Mouse (Mus musculus) heart, embryonic 16.5 days (tissue): ENCODE data around the gene Bptf. TPM values are rescaled to one million over a fixed set of nuclear protein-coding genes. Genes with fewer than 3 reads are reported as not detected.

ENCODE experiments used
- ATAC-seq: fragments of 200-750 bp; cut with Nextera tagmentation; replicated peaks from 2 replicates; pipeline ENCODE4 v1.8.0; 2017; ENCODE audit warnings: moderate number of reproducible peaks; ENCODE audit not compliant: insufficient read depth, low FRiP score; ENCODE audit errors: extremely low read depth
- H3K27ac ChIP-seq: fragments of 300-500 bp; sonication (generic); 2 replicates; pipeline ENCODE4 v1.5.1; 2014; ENCODE audit warnings: mild to moderate bottlenecking, low read length, control low read depth, moderate library complexity
- H3K27me3 ChIP-seq: fragments of 300-500 bp; sonication (generic); 2 replicates; pipeline ENCODE4 v1.6.1; 2014; ENCODE audit warnings: low read length, mixed read lengths; ENCODE audit not compliant: control insufficient read depth, insufficient read depth
- H3K36me3 ChIP-seq: fragments of 300-500 bp; sonication (generic); 2 replicates; pipeline ENCODE4 v1.6.1; 2014; ENCODE audit not compliant: control insufficient read depth, insufficient read depth
- H3K4me1 ChIP-seq: fragments of 300-500 bp; sonication (generic); 2 replicates; pipeline ENCODE4 v1.6.1; 2014; ENCODE audit warnings: low read length, mixed read lengths; ENCODE audit not compliant: control insufficient read depth, insufficient read depth
- H3K4me2 ChIP-seq: fragments of 300-500 bp; sonication (generic); 2 replicates; pipeline ENCODE4 v1.6.1; 2014; ENCODE audit warnings: low read depth, mild to moderate bottlenecking, control low read depth, low read length
- H3K4me3 ChIP-seq: fragments of 300-500 bp; sonication (generic); 2 replicates; pipeline ENCODE4 v1.5.1; 2014; ENCODE audit warnings: mild to moderate bottlenecking, control low read depth, low read length
- H3K9ac ChIP-seq: fragments of 300-500 bp; sonication (generic); 2 replicates; pipeline ENCODE4 v1.6.1; 2014; ENCODE audit warnings: low read length, control low read depth
- H3K9me3 ChIP-seq: fragments of 300-500 bp; sonication (generic); replicated peaks from 2 replicates; pipeline ENCODE4 v1.6.1; 2016; ENCODE audit warnings: low read length; ENCODE audit not compliant: control insufficient read depth
- WGBS: fragments of 180-500 bp; shearing (Covaris S2); extraction: QIAGEN DNeasy Blood & Tissue Kit; methylation state at CpG from one replicate; pipeline ENCODE4 v1.1.7; 2014; 5-methylcytosine and 5-hydroxymethylcytosine counted together
- polyA plus RNA-seq: library from polyadenylated mRNA; unstranded; fragments of >200 nt; fragmentation: Nextera tagmentation; extraction: Ambion mirVana; gene quantifications from 2 replicates; pipeline ENCODE4 v1.2.1, GENCODE M21; 2015

The Bptf gene
- polyA plus RNA-seq, 1 experiment from 2014 or later = 17.8 TPM

GRCm38 (mm10) chr11:107029536-107029935, 102.4 kb downstream of the Bptf start:
- Histone ChIP-seq H3K9ac (no peak overlapping the region), H3K4me1 (peaks cover 21% of the 10 kb centered on the region), H3K4me2 (no peak overlapping the region), H3K9me3 (no peaks in the 10 kb centered on the region), H3K4me3 (no peak overlapping the region), H3K27ac (no peak overlapping the region), H3K27me3 (no peaks in the 10 kb centered on the region), H3K36me3 (no peaks in the 10 kb centered on the region)
- 50% methylated on average over 19 of the region's 19 CpGs for WGBS
- ATAC-seq = no peak

GRCm38 (mm10) chr11:107028754-107029153, 103.2 kb downstream of the Bptf start:
- H3K27ac ChIP-seq = no peak overlapping the region
- WGBS = 67% methylated on average over 6 of the region's 6 CpGs
- H3K9ac ChIP-seq = peak overlapping the region; percentile 79
- no peaks in the 10 kb centered on the region for H3K27me3 ChIP-seq
- no peaks in the 10 kb centered on the region for H3K36me3 ChIP-seq
- H3K4me1 ChIP-seq = peaks cover 21% of the 10 kb centered on the region
- H3K4me3 ChIP-seq = peak overlapping the region; percentile 77
- ATAC-seq = no peak
- peak overlapping the region; percentile 98 for H3K4me2 ChIP-seq
- no peaks in the 10 kb centered on the region for H3K9me3 ChIP-seq

- H3K4me3 ChIP-seq = peak overlapping the region; percentile 77
- H3K27me3 ChIP-seq = no peaks in the 10 kb centered on the region
- 4% methylated on average over 29 of the region's 29 CpGs for WGBS
- H3K4me2 ChIP-seq = peak overlapping the region; percentile 98
- peaks cover 21% of the 10 kb centered on the region for H3K4me1 ChIP-seq
- H3K36me3 ChIP-seq = no peaks in the 10 kb centered on the region
- H3K9ac ChIP-seq = peak overlapping the region; percentile 79
- peak; percentile 58 for ATAC-seq
- peak overlapping the region; percentile 80 for H3K27ac ChIP-seq
- no peaks in the 10 kb centered on the region for H3K9me3 ChIP-seq
These were observed 103.7 kb downstream of the Bptf start for GRCm38 (mm10) chr11:107028275-107028618.

GRCm38 (mm10) chr11:107027431-107028274, 104.3 kb downstream of the Bptf start:
- Histone ChIP-seq H3K4me2 (peak overlapping the region; percentile 98), H3K9me3 (no peaks in the 10 kb centered on the region), H3K4me3 (peak overlapping the region; percentile 77), H3K27ac (peak overlapping the region; percentile 80), H3K9ac (peak overlapping the region; percentile 79), H3K36me3 (no peaks in the 10 kb centered on the region), H3K4me1 (peaks cover 21% of the 10 kb centered on the region), H3K27me3 (no peaks in the 10 kb centered on the region)
- under 1% methylated on average over 106 of the region's 107 CpGs for WGBS
- peak; percentile 90 for ATAC-seq

GRCm38 (mm10) chr11:107026554-107027430, 105.1 kb downstream of the Bptf start:
- Histone ChIP-seq H3K4me3 (peak overlapping the region; percentile 77), H3K4me2 (peak overlapping the region; percentile 98), H3K9me3 (no peaks in the 10 kb centered on the region), H3K9ac (no peak overlapping the region), H3K4me1 (peaks cover 21% of the 10 kb centered on the region), H3K27ac (no peak overlapping the region), H3K27me3 (no peaks in the 10 kb centered on the region), H3K36me3 (no peaks in the 10 kb centered on the region)
- WGBS = 13% methylated on average over 12 of the region's 12 CpGs
- ATAC-seq = no peak

- no peaks in the 10 kb centered on the region for H3K27me3 ChIP-seq
- peaks cover 21% of the 10 kb centered on the region for H3K4me1 ChIP-seq
- H3K4me3 ChIP-seq = peak within 1 kb of the TSS; percentile 67
- no peaks in the 10 kb centered on the region for H3K36me3 ChIP-seq
- H3K9ac ChIP-seq = peak within 1 kb of the TSS; percentile 76
- peak within 1 kb of the TSS; percentile 98 for H3K4me2 ChIP-seq
- ATAC-seq = no peak
- peak within 1 kb of the TSS; percentile 54 for H3K27ac ChIP-seq
- H3K9me3 ChIP-seq = no peaks in the 10 kb centered on the region
- WGBS = under 1% methylated on average over 45 of the region's 45 CpGs
These were observed 106.3 kb downstream of the Bptf start, which contains the start of gene 1810010H24Rik for GRCm38 (mm10) chr11:107025411-107026321. Gene 1810010H24Rik, plus strand, starts transcription at chr11:107025681.

- Histone ChIP-seq H3K36me3 (no peaks in the 10 kb centered on the region), H3K4me2 (no peak overlapping the region), H3K9me3 (no peaks in the 10 kb centered on the region), H3K27ac (no peak overlapping the region), H3K4me1 (peaks cover 21% of the 10 kb centered on the region), H3K4me3 (no peak overlapping the region), H3K9ac (no peak overlapping the region), H3K27me3 (no peaks in the 10 kb centered on the region)
- no peak for ATAC-seq
- 56% methylated on average over 4 of the region's 4 CpGs for WGBS
These were observed 107.5 kb downstream of the Bptf start for GRCm38 (mm10) chr11:107024406-107024805.

GRCm38 (mm10) chr11:107022050-107022683, 109.8 kb downstream of the Bptf start:
- no peak for ATAC-seq
- H3K36me3 ChIP-seq = no peaks in the 10 kb centered on the region
- H3K4me3 ChIP-seq = no peak overlapping the region
- H3K27ac ChIP-seq = no peak overlapping the region
- no peak overlapping the region for H3K4me2 ChIP-seq
- H3K4me1 ChIP-seq = peaks cover 16% of the 10 kb centered on the region
- no peaks in the 10 kb centered on the region for H3K27me3 ChIP-seq
- 79% methylated on average over 13 of the region's 13 CpGs for WGBS
- no peaks in the 10 kb centered on the region for H3K9me3 ChIP-seq
- no peak overlapping the region for H3K9ac ChIP-seq
